Mouse (Mus musculus): Measurements from ENCODE around the gene Zfp804b.
"Not testable (repeated sequence)": the region's sequence is repeated elsewhere in the genome, so short reads cannot be mapped to it uniquely, and the experiment has no call there.

Zfp804b gene

DNA sequence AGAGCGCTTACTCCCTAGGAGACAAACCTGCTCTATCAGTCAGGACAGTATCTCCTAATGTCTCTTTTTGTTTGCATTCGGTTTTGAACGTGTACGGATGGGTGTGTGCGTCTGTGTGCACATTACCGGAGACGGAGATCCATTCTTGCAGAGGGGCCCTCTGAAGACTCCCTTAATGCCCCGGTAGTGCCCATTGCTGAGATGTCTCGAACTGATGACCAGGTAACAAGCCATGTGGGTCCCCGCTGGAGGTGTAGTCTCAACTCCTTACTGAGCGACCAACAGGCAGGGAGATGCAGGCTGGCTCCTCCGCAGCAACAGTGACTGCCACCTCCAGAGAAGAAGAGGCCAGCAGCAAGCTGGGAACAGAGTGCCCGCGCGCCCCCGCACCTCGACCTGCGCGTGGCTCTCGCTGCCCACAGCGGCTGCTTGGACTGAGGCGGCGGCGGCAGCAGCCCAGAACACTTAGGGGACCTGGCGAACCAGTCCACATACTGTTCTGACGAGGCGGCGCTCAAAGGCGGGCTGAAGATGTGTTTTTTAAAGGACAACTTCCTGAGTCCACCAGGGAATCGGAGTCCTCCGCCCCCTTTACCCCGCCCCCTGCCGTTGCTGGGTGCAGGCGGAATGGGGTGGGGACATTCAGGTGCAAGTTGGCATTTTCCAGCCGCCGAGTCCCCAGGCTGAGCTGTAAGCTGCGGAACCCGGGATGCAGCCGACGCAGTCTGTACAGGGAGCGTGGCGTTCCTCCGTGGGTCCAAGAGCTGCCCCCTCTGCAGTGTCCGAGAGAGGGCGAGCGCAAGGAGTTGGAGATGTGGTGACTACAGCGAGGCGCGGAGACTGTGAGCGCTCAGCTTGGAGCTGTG is at the start of gene Zfp804b:
Zfp804b (minus strand) TSS at position 612 of the 866 bp plus-strand sequence.
- ATAC-seq (ENCODE audit: insufficient number of reproducible peaks, low FRiP score, low TSS enrichment), result peak; percentile 36; the same call in 1 of the 2 replicates

- not testable (repeated sequence) for ATAC-seq (ENCODE audit: insufficient number of reproducible peaks, low FRiP score, low TSS enrichment)
Measured at GRCm38 (mm10) chr5:7364616-7365015, 20.1 kb upstream of the Zfp804b start.

DNA sequence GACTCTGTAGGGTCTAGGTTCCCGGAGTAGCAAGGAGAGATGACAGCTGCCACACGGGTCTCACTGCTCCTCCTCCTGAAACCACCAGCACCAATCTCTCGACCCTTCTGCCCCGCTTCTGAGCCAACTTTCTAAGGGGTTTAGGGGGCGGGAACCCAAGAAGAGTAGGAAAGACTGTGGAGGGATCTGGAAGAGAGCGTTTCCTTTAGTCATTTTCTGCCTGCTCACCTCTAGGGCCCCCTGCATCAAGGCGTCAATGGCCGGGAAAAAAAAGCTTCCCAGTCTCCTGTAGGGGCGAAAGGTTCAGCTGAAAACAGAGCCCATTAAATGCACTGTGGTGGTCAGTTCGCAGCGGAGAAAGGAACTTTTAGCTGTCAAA is 444 bp upstream of the Zfp804b start:
- ATAC-seq (ENCODE audit: insufficient number of reproducible peaks, low FRiP score, low TSS enrichment), result no peak; the same call in 1 of the 2 replicates

DNA sequence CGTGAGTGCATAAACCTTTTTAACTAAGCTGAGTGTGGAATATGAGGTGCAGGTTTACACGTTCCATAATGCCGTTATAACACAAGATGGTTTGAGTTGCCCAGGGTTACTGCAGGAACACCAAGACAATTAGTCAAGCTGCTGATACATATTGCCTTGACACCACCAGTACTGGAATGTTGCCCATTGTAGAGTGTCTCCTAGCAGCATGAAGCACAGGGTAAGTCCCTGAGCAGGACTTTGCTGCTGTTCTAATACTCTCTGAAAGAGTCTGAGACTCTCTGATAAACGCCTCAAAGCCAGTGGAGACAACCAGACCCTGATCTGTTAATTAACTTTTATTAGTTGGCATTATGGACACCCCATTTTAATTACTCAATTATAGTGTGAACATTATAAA is 19.0 kb downstream of the Zfp804b start:
- ATAC-seq (ENCODE audit: insufficient number of reproducible peaks, low FRiP score, low TSS enrichment), result no peak

- no peak for ATAC-seq (ENCODE audit: insufficient number of reproducible peaks, low FRiP score, low TSS enrichment)
Measured at GRCm38 (mm10) chr5:7303819-7304218, 40.7 kb downstream of the Zfp804b start, which contains the start of gene Tex47. Gene Tex47 (plus strand): TSS chr5:7304119.

GRCm38 (mm10) chr5:7302969-7303368 is 41.6 kb downstream of the Zfp804b start:
- ATAC-seq (ENCODE audit: insufficient number of reproducible peaks, low FRiP score, low TSS enrichment), result no peak

DNA sequence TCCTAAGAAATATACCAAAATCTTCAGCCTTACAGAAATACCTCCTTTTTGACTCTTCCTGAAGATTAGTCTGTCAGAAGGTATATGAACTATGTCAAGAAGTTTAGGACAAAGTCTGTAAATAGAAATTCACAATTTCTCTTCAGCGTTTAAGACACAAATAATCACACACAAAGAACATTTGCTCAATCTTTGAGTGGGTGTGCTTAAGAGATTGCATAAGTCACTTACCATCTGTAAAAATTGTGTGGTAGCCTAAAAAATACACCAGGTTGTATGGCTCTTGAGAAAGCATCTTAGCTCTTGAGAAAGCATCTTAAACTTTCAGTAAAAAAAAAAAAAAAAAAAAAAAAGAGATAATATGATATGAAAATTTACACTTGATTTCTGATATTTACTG is 60.2 kb downstream of the Zfp804b start:
- ATAC-seq (ENCODE audit: insufficient number of reproducible peaks, low FRiP score, low TSS enrichment), result no peak

GRCm38 (mm10) chr5:7276659-7277455 is 67.7 kb downstream of the Zfp804b start:
- peak; percentile 97 for ATAC-seq (ENCODE audit: insufficient number of reproducible peaks, low FRiP score, low TSS enrichment)

- ATAC-seq (ENCODE audit: insufficient number of reproducible peaks, low FRiP score, low TSS enrichment), result no peak
Measured at GRCm38 (mm10) chr5:7177589-7177988, 167.0 kb downstream of the Zfp804b start.

GRCm38 (mm10) chr5:7139658-7140057 is 204.9 kb downstream of the Zfp804b start:
- no peak for ATAC-seq (ENCODE audit: insufficient number of reproducible peaks, low FRiP score, low TSS enrichment)

- no peak for ATAC-seq (ENCODE audit: insufficient number of reproducible peaks, low FRiP score, low TSS enrichment)
Measured at GRCm38 (mm10) chr5:7102387-7102786, 242.2 kb downstream of the Zfp804b start.

GRCm38 (mm10) chr5:7073936-7074631 is 270.5 kb downstream of the Zfp804b start:
- no peak for ATAC-seq (ENCODE audit: insufficient number of reproducible peaks, low FRiP score, low TSS enrichment)

DNA sequence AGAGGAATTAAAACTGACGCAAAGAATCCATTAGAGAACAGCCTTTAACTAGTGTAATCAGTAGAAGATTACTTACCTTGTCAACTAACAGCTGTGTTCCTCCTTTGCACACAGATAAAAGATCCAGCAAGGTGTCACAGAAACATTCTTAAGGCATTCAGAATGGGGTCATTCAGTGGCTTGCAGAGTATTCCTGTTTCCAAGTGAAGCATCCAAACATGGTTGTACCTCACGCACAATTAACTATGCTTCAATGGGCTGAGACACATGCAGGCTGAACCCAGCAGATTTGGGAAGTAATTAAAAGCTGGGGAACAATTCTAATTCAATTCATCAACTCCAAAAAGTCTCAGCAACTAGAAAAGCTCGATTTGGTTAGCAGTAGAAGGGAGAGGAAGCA is 337.1 kb downstream of the Zfp804b start:
- no peak for ATAC-seq (ENCODE audit: insufficient number of reproducible peaks, low FRiP score, low TSS enrichment)

DNA sequence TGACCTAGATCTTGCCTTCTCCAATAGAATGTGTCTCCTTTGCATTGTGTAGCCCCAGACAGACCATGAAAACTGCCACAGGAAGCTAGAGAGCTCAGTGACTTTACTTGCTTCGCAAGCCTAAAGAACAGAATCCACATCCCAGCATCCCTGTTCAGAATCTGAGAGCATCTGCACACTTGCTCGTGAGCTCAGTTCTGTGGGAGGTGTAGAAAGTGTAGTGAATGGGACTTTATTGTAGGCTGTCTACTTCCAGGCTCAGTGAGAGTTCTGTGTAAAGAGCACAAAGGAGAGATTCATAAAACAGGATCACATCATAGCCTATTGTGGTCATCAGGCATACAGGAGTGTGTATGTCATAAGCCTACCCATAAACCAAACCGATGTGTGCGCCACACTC is 360.6 kb downstream of the Zfp804b start:
- no peak for ATAC-seq (ENCODE audit: insufficient number of reproducible peaks, low FRiP score, low TSS enrichment)

- ATAC-seq (ENCODE audit: insufficient number of reproducible peaks, low FRiP score, low TSS enrichment), result no peak
Measured at GRCm38 (mm10) chr5:6934837-6935236, 409.7 kb downstream of the Zfp804b start.

DNA sequence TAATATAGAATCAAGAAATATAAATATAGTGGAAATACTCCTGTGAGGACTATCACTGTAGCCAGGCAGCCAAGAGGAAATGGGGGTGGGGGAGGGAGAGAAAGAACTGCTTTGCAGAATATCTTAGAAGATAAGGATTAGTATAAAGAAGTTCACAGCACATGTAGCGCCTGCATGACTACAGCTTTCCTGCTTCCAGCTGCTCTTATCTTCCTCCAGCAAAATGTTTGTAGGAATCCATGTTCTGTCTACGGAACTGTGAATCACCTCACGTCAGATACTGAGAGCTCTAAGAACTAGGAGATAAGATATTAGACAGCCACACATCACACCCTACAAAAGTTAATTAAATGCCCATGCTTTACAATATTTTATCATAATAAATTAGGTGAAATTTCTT is 433.3 kb downstream of the Zfp804b start:
- no peak for ATAC-seq (ENCODE audit: insufficient number of reproducible peaks, low FRiP score, low TSS enrichment)

DNA sequence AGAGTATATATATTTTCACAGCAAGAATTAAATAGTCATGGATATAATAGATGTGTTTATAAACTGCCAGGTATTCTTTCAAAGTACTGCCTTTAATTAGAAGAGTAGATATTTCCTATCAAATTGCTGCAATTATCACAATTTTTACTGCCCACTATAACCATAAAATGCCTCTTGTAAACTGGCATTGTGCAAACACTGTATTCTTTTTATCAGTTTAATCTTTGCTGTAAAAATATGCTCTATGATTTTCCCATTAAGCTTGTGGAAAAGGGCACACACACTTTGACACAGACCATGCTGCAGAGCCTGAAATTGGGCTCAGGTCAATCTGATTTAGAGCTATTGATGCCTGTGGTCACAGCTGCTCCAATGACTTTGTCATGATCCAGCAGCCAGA is 463.2 kb downstream of the Zfp804b start:
- no peak for ATAC-seq (ENCODE audit: insufficient number of reproducible peaks, low FRiP score, low TSS enrichment)

DNA sequence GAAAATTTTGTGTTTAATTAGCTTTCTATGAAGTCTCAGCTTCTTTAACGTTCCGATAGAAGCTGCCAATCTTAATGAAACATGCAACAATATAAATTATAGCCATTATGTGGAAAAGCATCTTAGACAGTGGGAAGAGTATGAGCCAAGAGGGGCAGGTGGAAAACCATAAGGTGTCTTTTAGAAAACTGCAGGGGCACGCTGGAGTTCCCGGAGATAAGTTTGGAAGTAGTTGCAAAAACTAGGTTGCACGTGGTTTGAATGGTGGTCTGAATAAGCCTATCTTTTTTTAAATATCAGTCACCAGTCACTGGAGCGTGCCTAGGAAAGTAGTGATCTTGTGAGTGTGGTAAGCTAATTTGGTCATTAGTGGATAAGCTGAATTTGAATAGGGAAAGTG is 473.0 kb downstream of the Zfp804b start:
- no peak for ATAC-seq (ENCODE audit: insufficient number of reproducible peaks, low FRiP score, low TSS enrichment)

DNA sequence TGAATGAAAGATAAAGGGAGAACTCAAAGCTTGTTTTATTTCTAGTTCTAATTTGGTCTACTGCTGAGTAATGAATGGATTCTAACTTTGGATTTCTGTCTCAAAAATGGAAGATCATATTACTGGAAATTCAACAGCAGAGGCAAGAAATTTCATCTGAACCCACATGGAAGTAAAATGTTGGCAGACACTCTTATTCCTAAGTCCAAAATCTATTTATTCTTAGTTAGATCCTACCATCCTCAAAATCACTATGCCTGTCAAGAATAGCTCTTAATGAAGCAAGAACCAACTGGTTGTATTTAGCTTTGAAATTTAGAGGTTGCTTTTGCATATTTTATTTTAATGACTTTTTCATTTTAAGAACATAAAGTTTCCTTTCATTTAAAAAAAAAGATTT is 473.6 kb downstream of the Zfp804b start:
- no peak for ATAC-seq (ENCODE audit: insufficient number of reproducible peaks, low FRiP score, low TSS enrichment)

- ATAC-seq (ENCODE audit: insufficient number of reproducible peaks, low FRiP score, low TSS enrichment), result no peak
Measured at GRCm38 (mm10) chr5:6795396-6795795, 549.2 kb downstream of the Zfp804b start.

All from cerebellum, adult (tissue).